Mouse (Mus musculus) embryonic fibroblast, embryonic 13.5 days (primary cell): ENCODE data around the gene Cdh23. TPM values are rescaled to one million over a fixed set of nuclear protein-coding genes. Genes with fewer than 3 reads are reported as not detected.

Source experiments
- H3K27ac ChIP-seq: 2 replicates; pipeline ENCODE4 v1.5.1; 2012; ENCODE audit warnings: low read length, control low read depth, inconsistent platforms; ENCODE audit not compliant: insufficient read depth
- H3K4me1 ChIP-seq: 2 replicates; pipeline ENCODE4 v1.6.1; 2011; ENCODE audit warnings: low read length; ENCODE audit not compliant: control insufficient read depth, insufficient read depth
- H3K4me3 ChIP-seq: 2 replicates; pipeline ENCODE4 v1.5.1; 2011; ENCODE audit warnings: mild to moderate bottlenecking, control low read depth, low read length; ENCODE audit not compliant: insufficient read depth
- CTCF ChIP-seq: IDR thresholded peaks from 2 replicates; pipeline ENCODE4 v1.5.1; 2011; ENCODE audit warnings: mild to moderate bottlenecking, control low read depth, low read length, moderate library complexity, borderline replicate concordance; ENCODE audit not compliant: insufficient read depth
- POLR2A ChIP-seq: IDR thresholded peaks from 2 replicates; pipeline ENCODE4 v1.6.1; 2011; ENCODE audit warnings: low read depth, mild to moderate bottlenecking, control low read depth, low read length, moderate library complexity
- polyA plus RNA-seq: library from polyadenylated mRNA; stranded (reverse); fragments of >200 nt; gene quantifications from 2 replicates; pipeline ENCODE4 v1.2.4, GENCODE M21; 2011; ENCODE audit warnings: low read depth; ENCODE audit not compliant: missing spikeins, insufficient read length

The Cdh23 gene
- polyA plus RNA-seq, 1 experiment: 0.86 TPM

GRCm38 (mm10) chr10:60552951-60553635 lies 143.2 kb downstream of the Cdh23 start:
- Histone ChIP-seq H3K4me1 (no peaks in the 10 kb centered on the region), H3K27ac (no peak overlapping the region), H3K4me3 (no peak overlapping the region)
- no peak for TF ChIP-seq CTCF
- TF ChIP-seq POLR2A: no peak

- no peaks in the 10 kb centered on the region for H3K4me1 ChIP-seq
- H3K4me3 ChIP-seq: no peak overlapping the region
- no peak overlapping the region for H3K27ac ChIP-seq
- TF ChIP-seq POLR2A: no peak
- no peak for TF ChIP-seq CTCF
These were observed 157.0 kb downstream of the Cdh23 start for GRCm38 (mm10) chr10:60539164-60539914.

GRCm38 (mm10) chr10:60536098-60536811 lies 160.0 kb downstream of the Cdh23 start:
- Histone ChIP-seq H3K27ac (no peak overlapping the region), H3K4me3 (no peak overlapping the region)
- TF ChIP-seq POLR2A (no peak), CTCF (no peak)

GRCm38 (mm10) chr10:60532502-60532901 lies 163.8 kb downstream of the Cdh23 start:
- no peak overlapping the region for H3K27ac ChIP-seq
- TF ChIP-seq CTCF (no peak), POLR2A (no peak)
- H3K4me1 ChIP-seq: no peaks in the 10 kb centered on the region
- no peak overlapping the region for H3K4me3 ChIP-seq

More at GRCm38 (mm10) chr10:60536098-60536811, 160.0 kb downstream of the Cdh23 start:
- H3K4me1 ChIP-seq: no peaks in the 10 kb centered on the region

- H3K27ac ChIP-seq: no peak overlapping the region
- TF ChIP-seq CTCF (peak; percentile 38; the same call in 1 of the 2 replicates), POLR2A (no peak)
- H3K4me3 ChIP-seq: no peak overlapping the region
- H3K4me1 ChIP-seq: no peaks in the 10 kb centered on the region
These were observed 164.9 kb downstream of the Cdh23 start for GRCm38 (mm10) chr10:60531349-60531748.

- H3K4me1 ChIP-seq: no peaks in the 10 kb centered on the region
- H3K4me3 ChIP-seq: no peak overlapping the region
- H3K27ac ChIP-seq: no peak overlapping the region
- TF ChIP-seq POLR2A: no peak
- no peak for TF ChIP-seq CTCF
These were observed 165.7 kb downstream of the Cdh23 start for GRCm38 (mm10) chr10:60530633-60531032.

GRCm38 (mm10) chr10:60527949-60528348 lies 168.3 kb downstream of the Cdh23 start:
- no peaks in the 10 kb centered on the region for H3K4me1 ChIP-seq
- no peak overlapping the region for H3K27ac ChIP-seq
- no peak for TF ChIP-seq POLR2A
- TF ChIP-seq CTCF: no peak
- H3K4me3 ChIP-seq: no peak overlapping the region

- Histone ChIP-seq H3K4me3 (no peak overlapping the region), H3K4me1 (no peaks in the 10 kb centered on the region), H3K27ac (no peak overlapping the region)
- no peak for TF ChIP-seq POLR2A
These were observed 171.2 kb downstream of the Cdh23 start for GRCm38 (mm10) chr10:60525081-60525480.

- no peak for TF ChIP-seq CTCF
- TF ChIP-seq POLR2A: no peak
- no peaks in the 10 kb centered on the region for H3K4me1 ChIP-seq
- no peak overlapping the region for H3K27ac ChIP-seq
- H3K4me3 ChIP-seq: no peak overlapping the region
These were observed 180.0 kb downstream of the Cdh23 start for GRCm38 (mm10) chr10:60516286-60516685.

- H3K4me3 ChIP-seq: no peak overlapping the region
- no peaks in the 10 kb centered on the region for H3K4me1 ChIP-seq
- TF ChIP-seq CTCF: no peak
- no peak for TF ChIP-seq POLR2A
- no peak overlapping the region for H3K27ac ChIP-seq
These were observed 197.8 kb downstream of the Cdh23 start for GRCm38 (mm10) chr10:60498538-60498937.
